Mouse (Mus musculus) intestine, embryonic 14.5 days (tissue): Measurements from ENCODE around the gene Cbr4. TPM values are rescaled to one million over a fixed set of nuclear protein-coding genes. Genes with fewer than 3 reads are reported as not detected.

Experiments
- ATAC-seq: fragments of 200-750 bp; cut with Nextera tagmentation; replicated peaks from 2 replicates; pipeline ENCODE4 v1.8.0; 2017; ENCODE audit warnings: low read depth, moderate number of reproducible peaks, moderate TSS enrichment, moderate library complexity; ENCODE audit not compliant: low FRiP score, low TSS enrichment
- DNase-seq: peaks from one replicate; pipeline ENCODE4 v3.0.0-alpha.2; 2018; ENCODE audit warnings: low spot score
- H3K27ac ChIP-seq: fragments of 300-500 bp; sonication (generic); 2 replicates; pipeline ENCODE4 v1.5.1; 2014; ENCODE audit warnings: low read depth, mild to moderate bottlenecking, control low read depth
- H3K27me3 ChIP-seq: fragments of 300-500 bp; sonication (generic); replicated peaks from 2 replicates; pipeline ENCODE4 v1.6.1; 2014; ENCODE audit warnings: low read length, control low read depth; ENCODE audit not compliant: control insufficient read depth, insufficient read depth
- H3K36me3 ChIP-seq: fragments of 300-500 bp; sonication (generic); 2 replicates; pipeline ENCODE4 v1.6.1; 2014; ENCODE audit warnings: low read length, control low read depth; ENCODE audit not compliant: control insufficient read depth, insufficient read depth
- H3K4me1 ChIP-seq: fragments of 300-500 bp; sonication (generic); replicated peaks from 2 replicates; pipeline ENCODE4 v1.6.1; 2014; ENCODE audit warnings: low read length, control low read depth, mixed read lengths; ENCODE audit not compliant: control insufficient read depth, insufficient read depth
- H3K4me2 ChIP-seq: fragments of 300-500 bp; sonication (generic); 2 replicates; pipeline ENCODE4 v1.6.1; 2014; ENCODE audit warnings: low read length
- H3K4me3 ChIP-seq: fragments of 300-500 bp; sonication (generic); 2 replicates; pipeline ENCODE4 v1.5.1; 2014; ENCODE audit warnings: low read depth, low read length, control low read depth, mixed read lengths
- H3K9ac ChIP-seq: fragments of 300-500 bp; sonication (generic); 2 replicates; pipeline ENCODE4 v1.6.1; 2014; ENCODE audit warnings: mild to moderate bottlenecking, low read length
- H3K9me3 ChIP-seq: fragments of 300-500 bp; sonication (generic); 2 replicates; pipeline ENCODE4 v1.6.1; 2016; ENCODE audit warnings: low read length, control low read depth; ENCODE audit not compliant: control insufficient read depth
- WGBS: fragments of 180-500 bp; shearing (Covaris S2); extraction: QIAGEN DNeasy Blood & Tissue Kit; methylation state at CpG from one replicate; pipeline ENCODE4 v1.1.7; 2014; 5-methylcytosine and 5-hydroxymethylcytosine counted together
- polyA plus RNA-seq: library from polyadenylated mRNA; unstranded; fragments of >200 nt; fragmentation: Nextera tagmentation; extraction: Ambion mirVana; gene quantifications from 2 replicates; pipeline ENCODE4 v1.2.1, GENCODE M21; 2014

Cbr4 gene
- polyA plus RNA-seq, 1 experiment from 2014 or later: 34.2 TPM

GRCm38 (mm10) chr8:61478793-61479192, 8.7 kb upstream of the Cbr4 start:
- WGBS: 68% methylated on average over 8 of the region's 8 CpGs
- H3K27me3 ChIP-seq: no peaks in the 10 kb centered on the region
- no peaks in the 10 kb centered on the region for H3K4me1 ChIP-seq
- H3K4me2 ChIP-seq: no peak overlapping the region
- H3K9me3 ChIP-seq: no peaks in the 10 kb centered on the region
- H3K9ac ChIP-seq: no peak overlapping the region
- DNase-seq: no peak
- no peak for ATAC-seq
- H3K27ac ChIP-seq: no peak overlapping the region
- H3K36me3 ChIP-seq: no peaks in the 10 kb centered on the region
- no peak overlapping the region for H3K4me3 ChIP-seq

GRCm38 (mm10) chr8:61479506-61480214, 7.9 kb upstream of the Cbr4 start:
- DNase-seq: no peak
- no peak overlapping the region for H3K4me3 ChIP-seq
- no peaks in the 10 kb centered on the region for H3K36me3 ChIP-seq
- no peaks in the 10 kb centered on the region for H3K4me1 ChIP-seq
- 53% methylated on average over 10 of the region's 11 CpGs for WGBS
- no peak overlapping the region for H3K4me2 ChIP-seq
- H3K27me3 ChIP-seq: no peaks in the 10 kb centered on the region
- no peaks in the 10 kb centered on the region for H3K9me3 ChIP-seq
- H3K27ac ChIP-seq: no peak overlapping the region
- ATAC-seq: peak; percentile 33; the same call in 1 of the 2 replicates
- no peak overlapping the region for H3K9ac ChIP-seq

- H3K36me3 ChIP-seq: no peaks in the 10 kb centered on the region
- no peaks in the 10 kb centered on the region for H3K9me3 ChIP-seq
- H3K27me3 ChIP-seq: no peaks in the 10 kb centered on the region
- 88% methylated on average over 14 of the region's 14 CpGs for WGBS
- ATAC-seq: no peak
- H3K4me3 ChIP-seq: no peak overlapping the region
- DNase-seq: no peak
- no peaks in the 10 kb centered on the region for H3K4me1 ChIP-seq
- no peak overlapping the region for H3K9ac ChIP-seq
- no peak overlapping the region for H3K4me2 ChIP-seq
- no peak overlapping the region for H3K27ac ChIP-seq
Measured at GRCm38 (mm10) chr8:61480260-61480967, 7.1 kb upstream of the Cbr4 start.

- Histone ChIP-seq H3K4me1 (0 out of 2 replicates have a peak, but pooled peaks cover 6% of the 10 kb centered on the region), H3K36me3 (no peaks in the 10 kb centered on the region), H3K9me3 (no peaks in the 10 kb centered on the region), H3K27ac (peak overlapping the region; percentile 93), H3K4me3 (peak overlapping the region; percentile 77; the same call in 1 of the 2 replicates), H3K27me3 (no peaks in the 10 kb centered on the region), H3K9ac (no peak overlapping the region), H3K4me2 (no peak overlapping the region)
- DNase-seq (no peak), ATAC-seq (peak; percentile 20; the same call in 1 of the 2 replicates)
- 98% methylated on average over 2 of the region's 2 CpGs for WGBS
Measured at GRCm38 (mm10) chr8:61486923-61487529, 508 bp upstream of the Cbr4 start.

GRCm38 (mm10) chr8:61488631-61489030, 1.1 kb downstream of the Cbr4 start:
- H3K9ac ChIP-seq: no peak overlapping the region; the same call in 1 of the 2 replicates

GRCm38 (mm10) chr8:61497110-61497509, 9.6 kb downstream of the Cbr4 start:
- no peaks in the 10 kb centered on the region for H3K4me1 ChIP-seq
- ATAC-seq (no peak), DNase-seq (no peak)
- H3K4me3 ChIP-seq: no peak overlapping the region
- no peak overlapping the region for H3K4me2 ChIP-seq
- whole genome bisulfite sequencing: 76% methylated on average over 4 of the region's 4 CpGs
- no peaks in the 10 kb centered on the region for H3K9me3 ChIP-seq
- H3K27ac ChIP-seq: no peak overlapping the region
- H3K27me3 ChIP-seq: no peaks in the 10 kb centered on the region
- H3K9ac ChIP-seq: no peak overlapping the region
- peaks cover 12% of the 10 kb centered on the region for H3K36me3 ChIP-seq

More at GRCm38 (mm10) chr8:61488631-61489030, 1.1 kb downstream of the Cbr4 start:
- Histone ChIP-seq H3K4me3 (peak overlapping the region; percentile 77), H3K27me3 (no peaks in the 10 kb centered on the region), H3K27ac (no peak overlapping the region), H3K4me2 (peak overlapping the region; percentile 77), H3K4me1 (0 out of 2 replicates have a peak, but pooled peaks cover 6% of the 10 kb centered on the region), H3K9me3 (no peaks in the 10 kb centered on the region), H3K36me3 (0 out of 2 replicates have a peak, but pooled peaks cover under 1% of the 10 kb centered on the region)
- no peak for ATAC-seq
- no peak for DNase-seq
- WGBS: 93% methylated on average over 8 of the region's 8 CpGs

GRCm38 (mm10) chr8:61499035-61499434, 11.5 kb downstream of the Cbr4 start:
- Histone ChIP-seq H3K4me2 (no peak overlapping the region), H3K9ac (no peak overlapping the region), H3K4me3 (no peak overlapping the region), H3K27me3 (no peaks in the 10 kb centered on the region), H3K36me3 (peaks cover 14% of the 10 kb centered on the region), H3K9me3 (no peaks in the 10 kb centered on the region), H3K4me1 (no peaks in the 10 kb centered on the region), H3K27ac (no peak overlapping the region)
- ATAC-seq (no peak), DNase-seq (no peak)
- 70% methylated on average over 4 of the region's 4 CpGs for WGBS

- Histone ChIP-seq H3K27ac (no peak overlapping the region), H3K4me3 (no peak overlapping the region), H3K4me2 (no peak overlapping the region), H3K36me3 (peaks cover 4% of the 10 kb centered on the region; the same call in 1 of the 2 replicates), H3K4me1 (no peaks in the 10 kb centered on the region), H3K27me3 (no peaks in the 10 kb centered on the region), H3K9ac (no peak overlapping the region), H3K9me3 (no peaks in the 10 kb centered on the region)
- ATAC-seq: no peak
- 76% methylated on average over 3 of the region's 3 CpGs for WGBS
- DNase-seq: no peak
Measured at GRCm38 (mm10) chr8:61500914-61501313, 13.4 kb downstream of the Cbr4 start.
